Comparison of ENCODE assay signal across 11 mouse cellular contexts in the genomic region with DNA sequence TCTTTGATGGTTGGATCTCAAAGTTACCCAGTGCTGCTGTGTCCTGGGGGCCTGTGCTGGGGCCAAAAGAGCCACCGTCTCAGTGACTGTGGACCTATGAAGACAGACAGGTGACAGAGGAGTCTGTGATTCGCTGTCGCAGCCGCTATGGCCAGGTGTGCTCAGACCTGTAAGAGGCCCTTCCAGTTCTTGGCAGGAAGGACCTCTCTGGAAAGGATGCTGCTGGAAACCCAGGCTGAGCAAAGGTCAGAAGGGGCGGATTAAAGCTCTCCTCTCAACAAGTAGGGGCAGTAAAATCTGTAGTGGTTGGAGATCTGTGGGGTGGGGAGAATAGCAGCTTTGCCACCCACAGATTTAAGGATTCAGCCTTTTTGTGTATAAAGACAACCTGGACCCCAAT. TPM values are rescaled to one million over a fixed set of nuclear protein-coding genes. Genes with fewer than 3 reads are reported as not detected.
DNase-seq lines count a peak whose midpoint lies in the region; ATAC-seq lines count a peak whose summit lies in the region.
"Had no signal": no experiment of that assay in that cellular context is flagged by ENCODE, and none has a peak within 500 bp of the region (broad histone marks: within the 10 kb centered on the region; RNA-seq: fewer than 3 reads in every experiment).

No protein-coding gene starts in this region.

- ATAC-seq in heart, embryonic 12.5 days (ENCODE audit: insufficient number of reproducible peaks, low FRiP score): no peak
- no peak for ATAC-seq in embryonic facial prominence, embryonic 12.5 days (ENCODE audit: insufficient number of reproducible peaks, insufficient read depth, low FRiP score, low TSS enrichment)
- no peak for ATAC-seq in hindbrain, embryonic 14.5 days (ENCODE audit: low FRiP score)
- ATAC-seq in midbrain, embryonic 15.5 days (replicated peaks): no peak

- no peaks in the 10 kb centered on the region for H3K36me3 ChIP-seq in heart, embryonic 12.5 days
- no peaks in the 10 kb centered on the region for H3K36me3 ChIP-seq in embryonic facial prominence, embryonic 12.5 days
- H3K36me3 ChIP-seq in hindbrain, embryonic 14.5 days (replicated peaks; ENCODE audit: control insufficient read depth, insufficient read depth): no peaks in the 10 kb centered on the region
- no peaks in the 10 kb centered on the region for H3K36me3 ChIP-seq in midbrain, embryonic 15.5 days (replicated peaks)
- H3K36me3 ChIP-seq: embryonic facial prominence, embryonic 13.5 days had no signal

- H3K4me2 ChIP-seq in heart, embryonic 12.5 days: peak overlapping the region; percentile 71; the same call in 1 of the 2 replicates
- peak overlapping the region; percentile 58 for H3K4me2 ChIP-seq in embryonic facial prominence, embryonic 12.5 days (replicated peaks)
- H3K4me2 ChIP-seq in hindbrain, embryonic 14.5 days (replicated peaks): peak overlapping the region; percentile 60; the same call in 1 of the 2 replicates
- H3K4me2 ChIP-seq in midbrain, embryonic 15.5 days: peak overlapping the region; percentile 56; the same call in 1 of the 2 replicates

- no peak overlapping the region for H3K4me3 ChIP-seq in heart, embryonic 12.5 days
- H3K4me3 ChIP-seq in embryonic facial prominence, embryonic 12.5 days: no peak overlapping the region
- no peak overlapping the region for H3K4me3 ChIP-seq in hindbrain, embryonic 14.5 days (replicated peaks; ENCODE audit: low read length)
- H3K4me3 ChIP-seq in midbrain, embryonic 15.5 days: no peak overlapping the region

- H3K9ac ChIP-seq in heart, embryonic 12.5 days: no peak overlapping the region
- H3K9ac ChIP-seq in embryonic facial prominence, embryonic 12.5 days: peak overlapping the region; percentile 49; the same call in 1 of the 2 replicates
- H3K9ac ChIP-seq in hindbrain, embryonic 14.5 days: peak overlapping the region; percentile 68; the same call in 1 of the 2 replicates
- no peak overlapping the region for H3K9ac ChIP-seq in midbrain, embryonic 15.5 days

- no peak for DNase-seq in heart, adult 9 months (ENCODE audit: low spot score in 2 of 2)
- DNase-seq in hindbrain, embryonic 14.5 days (ENCODE audit: low spot score): no peak
- DNase-seq in thymus, postnatal 10 days (ENCODE audit: low spot score in 2 of 2): no peak
- no peak for DNase-seq in Muller cell, postnatal 12 days (ENCODE audit: inconsistent ontology term)
- no peak for DNase-seq in embryo, embryonic 10 days (ENCODE audit: low spot score)
- DNase-seq: heart, postnatal 4 days; liver had no signal

- H3K27me3 ChIP-seq in heart, embryonic 12.5 days (replicated peaks): peaks cover 76% of the 10 kb centered on the region
- H3K27me3 ChIP-seq in embryonic facial prominence, embryonic 12.5 days: peaks cover 58% of the 10 kb centered on the region
- H3K27me3 ChIP-seq in hindbrain, embryonic 14.5 days (ENCODE audit: control insufficient read depth, insufficient read depth, low read length): no peaks in the 10 kb centered on the region
- H3K27me3 ChIP-seq in midbrain, embryonic 15.5 days (replicated peaks): no peaks in the 10 kb centered on the region

- 63% methylated on average over 5 of the region's 5 CpGs for WGBS in heart, embryonic 12.5 days
- WGBS in embryonic facial prominence, embryonic 12.5 days: 47% methylated on average over 5 of the region's 5 CpGs
- 56% methylated on average over 5 of the region's 5 CpGs for WGBS in hindbrain, embryonic 14.5 days
- 47% methylated on average over 5 of the region's 5 CpGs for WGBS in midbrain, embryonic 15.5 days

- H3K4me1 ChIP-seq in heart, embryonic 12.5 days (replicated peaks): peaks cover 26% of the 10 kb centered on the region
- peaks cover 37% of the 10 kb centered on the region for H3K4me1 ChIP-seq in embryonic facial prominence, embryonic 12.5 days
- H3K4me1 ChIP-seq in hindbrain, embryonic 14.5 days (replicated peaks; ENCODE audit: control insufficient read depth, insufficient read depth, low read length): peaks cover 39% of the 10 kb centered on the region
- H3K4me1 ChIP-seq in midbrain, embryonic 15.5 days: peaks cover 44% of the 10 kb centered on the region

- no peaks in the 10 kb centered on the region for H3K9me3 ChIP-seq in heart, embryonic 12.5 days (replicated peaks)
- H3K9me3 ChIP-seq in embryonic facial prominence, embryonic 12.5 days: no peaks in the 10 kb centered on the region
- no peaks in the 10 kb centered on the region for H3K9me3 ChIP-seq in hindbrain, embryonic 14.5 days (ENCODE audit: control insufficient read depth, low read length)
- no peaks in the 10 kb centered on the region for H3K9me3 ChIP-seq in midbrain, embryonic 15.5 days
- H3K9me3 ChIP-seq: embryonic facial prominence, embryonic 13.5 days had no signal

- no peak overlapping the region for H3K27ac ChIP-seq in heart, embryonic 12.5 days (ENCODE audit: poor library complexity, severe bottlenecking)
- no peak overlapping the region for H3K27ac ChIP-seq in embryonic facial prominence, embryonic 12.5 days
- H3K27ac ChIP-seq in hindbrain, embryonic 14.5 days: peak overlapping the region; percentile 72
- H3K27ac ChIP-seq in midbrain, embryonic 15.5 days: no peak overlapping the region
- H3K27ac ChIP-seq: embryonic facial prominence, embryonic 13.5 days had no signal

RNA-seq across cellular contexts. Expression of a gene that starts 7.7 kb away (rescaled TPM):
- 25.2 and 26.7 TPM in 2 replicates for polyA plus RNA-seq in heart, embryonic 12.5 days (2016; fragmentation: Nextera tagmentation; extraction: Ambion mirVana)
- polyA plus RNA-seq in embryonic facial prominence, embryonic 12.5 days (2016; fragmentation: Nextera tagmentation; extraction: Ambion mirVana): 36.8 and 37.0 TPM in 2 replicates
- 99.4 and 106 TPM in 2 replicates for polyA plus RNA-seq in hindbrain, embryonic 14.5 days (2014; fragmentation: Nextera tagmentation; extraction: Ambion mirVana)
- polyA plus RNA-seq in midbrain, embryonic 15.5 days (2015; fragmentation: Nextera tagmentation; extraction: Ambion mirVana): 128 and 138 TPM in 2 replicates

Comparison
In these comparisons a context has a peak if more than half of its experiments do, and no peak if none do; other contexts are left out.
1. H3K9ac ChIP-seq: peak in embryonic facial prominence, embryonic 12.5 days (single experiment) and hindbrain, embryonic 14.5 days (single experiment); none in heart, embryonic 12.5 days (single experiment) and midbrain, embryonic 15.5 days (single experiment).
2. Peak in every context shown above with its lines, with median percentiles within 50 percentile points of each other: H3K4me2 ChIP-seq.